In genomic region chr6:146111781-146112180, GRCm38 (mm10) we compare ENCODE assay signal across 12 mouse cellular contexts.
A peak's percentile ranks its signal among the peaks of the same experiment; 100 is the strongest.
DNase-seq lines count a peak whose midpoint lies in the region; ATAC-seq and TF ChIP-seq lines count a peak whose summit lies in the region.
"Had no signal": no experiment of that assay in that cellular context is flagged by ENCODE, and none has a peak within 500 bp of the region (broad histone marks: within the 10 kb centered on the region; RNA-seq: fewer than 3 reads in every experiment).

No protein-coding gene starts in this region.

- no peak overlapping the region for H3K4me3 ChIP-seq in lung, embryonic 14.5 days (ENCODE audit: low read depth, low read length)
- no peak overlapping the region for H3K4me3 ChIP-seq in hindbrain, embryonic 11.5 days (ENCODE audit: low read depth, low read length)
- H3K4me3 ChIP-seq in neural tube, embryonic 14.5 days (ENCODE audit: low read depth, low read length), result no peak overlapping the region
- H3K4me3 ChIP-seq: heart, embryonic 13.5 days; stomach, embryonic 15.5 days had no signal

- no peaks in the 10 kb centered on the region for H3K27me3 ChIP-seq in lung, embryonic 14.5 days (ENCODE audit: insufficient read depth, low read length)
- no peaks in the 10 kb centered on the region for H3K27me3 ChIP-seq in hindbrain, embryonic 11.5 days (ENCODE audit: control insufficient read depth, insufficient read depth, low read length)
- no peaks in the 10 kb centered on the region for H3K27me3 ChIP-seq in neural tube, embryonic 14.5 days (ENCODE audit: control insufficient read depth, insufficient read depth, low read length)
- H3K27me3 ChIP-seq: heart, embryonic 13.5 days; stomach, embryonic 15.5 days had no signal

- no peaks in the 10 kb centered on the region for H3K36me3 ChIP-seq in lung, embryonic 14.5 days (ENCODE audit: insufficient read depth)
- no peaks in the 10 kb centered on the region for H3K36me3 ChIP-seq in hindbrain, embryonic 11.5 days (ENCODE audit: control insufficient read depth, insufficient read depth, low read length)
- H3K36me3 ChIP-seq in neural tube, embryonic 14.5 days (ENCODE audit: control insufficient read depth, insufficient read depth, low read length), result no peaks in the 10 kb centered on the region
- H3K36me3 ChIP-seq: stomach, embryonic 15.5 days had no signal

- 0 out of 2 replicates have a peak overlapping the region, but pooled peaks have one; percentile 50 for H3K27ac ChIP-seq in lung, embryonic 14.5 days (ENCODE audit: low read depth)
- H3K27ac ChIP-seq in hindbrain, embryonic 11.5 days (ENCODE audit: low read depth, low read length), result peak overlapping the region; percentile 77
- H3K27ac ChIP-seq in neural tube, embryonic 14.5 days (ENCODE audit: low read depth, low read length), result peak overlapping the region; percentile 60
- H3K27ac ChIP-seq: heart, embryonic 13.5 days; stomach, embryonic 15.5 days had no signal

- ATAC-seq in lung, embryonic 14.5 days (ENCODE audit: insufficient read depth), result no peak
- peak; percentile 17 for ATAC-seq in hindbrain, embryonic 11.5 days (ENCODE audit: low FRiP score)
- ATAC-seq in megakaryocyte-erythroid progenitor cell, adult 5-6 weeks (replicated peaks; ENCODE audit: low FRiP score, low TSS enrichment, poor library complexity, severe bottlenecking), result peak; percentile 48
- peak; percentile 60 for ATAC-seq in neural tube, embryonic 14.5 days (ENCODE audit: low read depth)

- no peak for DNase-seq in lung, embryonic 14.5 days
- DNase-seq in lung, postnatal 36 days, result no peak
- no peak for DNase-seq in hindbrain, embryonic 11.5 days (ENCODE audit: low spot score)
- no peak for DNase-seq in heart, postnatal 25 days (ENCODE audit: low spot score)
- no peak for DNase-seq in spleen, adult 18-20 months
- DNase-seq in yolk sac, embryonic 10.5 days (ENCODE audit: low spot score), result no peak
- DNase-seq: adrenal gland, postnatal 14 days; kidney, adult 8-10 months had no signal

- H3K4me2 ChIP-seq in lung, embryonic 14.5 days, result no peak overlapping the region
- H3K4me2 ChIP-seq in hindbrain, embryonic 11.5 days (replicated peaks; ENCODE audit: low read depth, low read length), result no peak overlapping the region
- H3K4me2 ChIP-seq in neural tube, embryonic 14.5 days (ENCODE audit: low read depth, low read length), result no peak overlapping the region
- H3K4me2 ChIP-seq: heart, embryonic 13.5 days; stomach, embryonic 15.5 days had no signal

- intact Hi-C loops in heart, postnatal 25 days (cut with DNase I), result no loop called here

- no peaks in the 10 kb centered on the region for H3K9me3 ChIP-seq in lung, embryonic 14.5 days (ENCODE audit: low read depth, low read length)
- no peaks in the 10 kb centered on the region for H3K9me3 ChIP-seq in hindbrain, embryonic 11.5 days (ENCODE audit: control insufficient read depth, low read length)
- H3K9me3 ChIP-seq in neural tube, embryonic 14.5 days (ENCODE audit: control insufficient read depth, low read length), result no peaks in the 10 kb centered on the region
- H3K9me3 ChIP-seq: heart, embryonic 13.5 days; stomach, embryonic 15.5 days had no signal

- H3K9ac ChIP-seq in lung, embryonic 14.5 days, result no peak overlapping the region
- H3K9ac ChIP-seq in hindbrain, embryonic 11.5 days (ENCODE audit: low read depth, low read length), result peak overlapping the region; percentile 35
- H3K9ac ChIP-seq in neural tube, embryonic 14.5 days (replicated peaks; ENCODE audit: low read depth, low read length), result no peak overlapping the region
- H3K9ac ChIP-seq: heart, embryonic 13.5 days; stomach, embryonic 15.5 days had no signal

- peaks cover 19% of the 10 kb centered on the region; the same call in 1 of the 2 replicates for H3K4me1 ChIP-seq in lung, embryonic 14.5 days (ENCODE audit: insufficient read depth)
- peaks cover 6% of the 10 kb centered on the region; the same call in 1 of the 2 replicates for H3K4me1 ChIP-seq in hindbrain, embryonic 11.5 days (replicated peaks; ENCODE audit: control insufficient read depth, insufficient read depth, low read length)
- H3K4me1 ChIP-seq in neural tube, embryonic 14.5 days (ENCODE audit: control insufficient read depth, insufficient read depth, low read length), result peaks cover 6% of the 10 kb centered on the region; the same call in 1 of the 2 replicates

- WGBS in lung, embryonic 14.5 days, result 49% methylated on average over 6 of the region's 6 CpGs
- 60% methylated on average over 6 of the region's 6 CpGs for WGBS in hindbrain, embryonic 11.5 days
- 29% methylated on average over 6 of the region's 6 CpGs for WGBS in neural tube, embryonic 14.5 days

- no peak for TF ChIP-seq CTCF in lung, embryonic 14.5 days (IDR thresholded peaks at IDR 0.05; ENCODE audit: low read depth)
